Mouse (Mus musculus) spleen, adult 2 months (tissue): ENCODE results near the gene Spem2.

Source experiments
- CTCF ChIP-seq: fragments of 200-500 bp; IDR thresholded peaks from 2 replicates; pipeline ENCODE4 v1.5.1; 2011; ENCODE audit warnings: mild to moderate bottlenecking, inconsistent platforms; ENCODE audit not compliant: insufficient read depth, insufficient read length, insufficient replicate concordance; ENCODE audit errors: extremely low read depth
- POLR2A ChIP-seq: fragments of 200-500 bp; IDR thresholded peaks from 2 replicates; pipeline ENCODE4 v1.6.1; 2011; ENCODE audit warnings: low read depth, low read length, inconsistent platforms

DNA sequence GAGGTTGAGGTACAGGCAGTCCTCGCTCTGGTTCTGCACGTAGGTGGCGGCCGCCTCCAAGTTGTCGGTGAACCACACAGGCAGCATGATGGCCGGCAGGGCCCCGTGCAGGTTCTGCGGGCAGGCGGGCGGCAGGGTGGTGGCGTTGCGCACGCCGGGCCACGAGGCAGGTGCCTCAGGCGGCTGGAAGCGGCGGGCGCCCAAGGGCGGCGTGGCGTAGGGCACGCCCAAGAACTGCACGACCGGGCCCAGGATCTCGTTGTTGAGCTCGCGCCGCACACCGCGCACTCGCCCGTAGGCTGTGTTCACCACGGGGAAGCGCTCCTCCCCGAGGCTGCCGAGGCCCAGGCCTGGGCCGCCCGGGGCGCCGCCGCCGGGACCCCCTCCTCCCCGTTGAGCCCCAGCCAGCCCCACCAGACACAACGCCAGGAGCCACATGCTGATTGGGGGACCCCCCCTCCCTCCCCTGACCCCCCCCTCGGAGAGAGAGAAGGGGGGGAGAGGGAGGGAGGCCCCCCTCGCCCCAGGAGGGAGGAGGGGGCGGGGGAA lies 15.8 kb upstream of the Spem2 start:
- TF ChIP-seq CTCF, result no peak
- no peak for TF ChIP-seq POLR2A
